Mouse (Mus musculus) lung, adult 2 months (tissue): ENCODE measurements around the gene Sost.

ENCODE experiments used
- CTCF ChIP-seq: fragments of 200-500 bp; IDR thresholded peaks from 2 replicates; pipeline ENCODE4 v1.5.1; 2011; ENCODE audit warnings: mild to moderate bottlenecking, low read length, control low read depth; ENCODE audit not compliant: insufficient read depth
- POLR2A ChIP-seq: fragments of 200-500 bp; IDR thresholded peaks from 2 replicates; pipeline ENCODE4 v1.6.1; 2011; ENCODE audit warnings: low read depth, mild to moderate bottlenecking, control low read depth, low read length, borderline replicate concordance; ENCODE audit errors: extremely low read depth

DNA sequence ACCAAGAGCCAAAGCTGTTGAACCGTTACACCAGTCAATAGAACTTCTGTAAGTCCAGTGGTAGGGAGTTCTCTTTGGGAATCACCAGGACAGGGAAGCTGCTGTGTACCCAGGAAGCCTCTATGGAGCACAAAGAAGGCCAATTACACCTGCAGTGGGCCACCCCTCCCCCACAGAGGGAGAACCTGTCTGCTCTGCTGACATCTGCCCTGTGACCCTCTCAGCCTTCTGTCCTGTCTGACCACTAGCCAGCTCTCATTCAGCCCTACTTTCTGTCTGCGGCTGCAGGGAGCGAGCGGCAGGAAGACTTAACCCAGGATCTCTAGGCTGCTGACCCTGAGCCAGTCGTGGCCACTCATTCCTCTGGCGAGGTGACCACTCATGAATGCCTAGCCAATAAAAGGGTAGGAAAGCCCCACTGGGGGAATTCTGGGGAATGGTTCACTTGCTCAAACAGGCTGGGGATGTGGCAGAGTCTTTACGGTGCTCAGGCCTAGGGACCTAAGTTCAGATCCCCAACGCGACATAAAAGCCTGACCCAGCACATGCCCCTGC lies 13.9 kb upstream of the Sost start:
- TF ChIP-seq POLR2A = no peak
- TF ChIP-seq CTCF = no peak
